Mouse (Mus musculus) heart, postnatal 0 days (tissue): ENCODE measurements around the gene Atp2b1. TPM values are rescaled to one million over a fixed set of nuclear protein-coding genes. Genes with fewer than 3 reads are reported as not detected.

Experiments
- ATAC-seq: fragments of 200-750 bp; cut with Nextera tagmentation; 2 replicates; pipeline ENCODE4 v1.8.0; 2017; ENCODE audit warnings: low read depth, moderate number of reproducible peaks, moderate library complexity; ENCODE audit not compliant: insufficient read depth
- DNase-seq: peaks from one replicate; pipeline ENCODE4 v3.0.0-alpha.2; 2016; ENCODE audit warnings: low spot score
- H3K27ac ChIP-seq: fragments of 300-500 bp; sonication (generic); 2 replicates; pipeline ENCODE4 v1.5.1; 2014; ENCODE audit warnings: low read depth, mild to moderate bottlenecking
- H3K27me3 ChIP-seq: fragments of 300-500 bp; sonication (generic); 2 replicates; pipeline ENCODE4 v1.6.1; 2014; ENCODE audit warnings: low read length, mixed read lengths; ENCODE audit not compliant: control insufficient read depth, insufficient read depth
- H3K36me3 ChIP-seq: fragments of 300-500 bp; sonication (generic); replicated peaks from 2 replicates; pipeline ENCODE4 v1.6.1; 2014; ENCODE audit warnings: low read length, mixed read lengths; ENCODE audit not compliant: control insufficient read depth, insufficient read depth
- H3K4me1 ChIP-seq: fragments of 300-500 bp; sonication (generic); 2 replicates; pipeline ENCODE4 v1.6.1; 2014; ENCODE audit warnings: antibody characterized with exemption; ENCODE audit not compliant: control insufficient read depth, insufficient read depth
- H3K4me2 ChIP-seq: fragments of 300-500 bp; sonication (generic); 2 replicates; pipeline ENCODE4 v1.6.1; 2014; ENCODE audit warnings: low read depth, mild to moderate bottlenecking, low read length, moderate library complexity
- H3K4me3 ChIP-seq: fragments of 300-500 bp; sonication (generic); 2 replicates; pipeline ENCODE4 v1.5.1; 2014; ENCODE audit warnings: low read depth, low read length
- H3K9ac ChIP-seq: fragments of 300-500 bp; sonication (generic); replicated peaks from 2 replicates; pipeline ENCODE4 v1.6.1; 2014; ENCODE audit warnings: low read depth, low read length, mixed read lengths
- H3K9me3 ChIP-seq: fragments of 300-500 bp; sonication (generic); replicated peaks from 2 replicates; pipeline ENCODE4 v1.6.1; 2016; ENCODE audit warnings: low read length; ENCODE audit not compliant: control insufficient read depth
- CTCF ChIP-seq: IDR thresholded peaks from 2 replicates; pipeline ENCODE4 v1.5.1; 2016; ENCODE audit warnings: antibody characterized with exemption, control low read depth, low read depth
- EP300 ChIP-seq: IDR thresholded peaks from 2 replicates; pipeline ENCODE4 v1.6.1; 2016; ENCODE audit warnings: antibody characterized with exemption, low read depth
- WGBS: fragments of 180-500 bp; shearing (Covaris S2); extraction: QIAGEN DNeasy Blood & Tissue Kit; methylation state at CpG from one replicate; pipeline ENCODE4 v1.1.7; 2014; 5-methylcytosine and 5-hydroxymethylcytosine counted together
- polyA plus RNA-seq: library from polyadenylated mRNA; unstranded; fragments of >200 nt; fragmentation: Nextera tagmentation; extraction: Ambion mirVana; gene quantifications from 2 replicates; pipeline ENCODE4 v1.2.1, GENCODE M21; 2015
- total RNA-seq: library from RNA; depleted of rRNA; stranded (reverse); fragments of >200 nt; gene quantifications from 2 replicates; pipeline ENCODE4 v1.2.3, GENCODE M21; 2014; ENCODE audit warnings: low replicate concordance

Atp2b1 gene
- total and polyA plus RNA-seq, 2 experiments from 2014 or later, result 28.3 to 67.0 TPM

DNA sequence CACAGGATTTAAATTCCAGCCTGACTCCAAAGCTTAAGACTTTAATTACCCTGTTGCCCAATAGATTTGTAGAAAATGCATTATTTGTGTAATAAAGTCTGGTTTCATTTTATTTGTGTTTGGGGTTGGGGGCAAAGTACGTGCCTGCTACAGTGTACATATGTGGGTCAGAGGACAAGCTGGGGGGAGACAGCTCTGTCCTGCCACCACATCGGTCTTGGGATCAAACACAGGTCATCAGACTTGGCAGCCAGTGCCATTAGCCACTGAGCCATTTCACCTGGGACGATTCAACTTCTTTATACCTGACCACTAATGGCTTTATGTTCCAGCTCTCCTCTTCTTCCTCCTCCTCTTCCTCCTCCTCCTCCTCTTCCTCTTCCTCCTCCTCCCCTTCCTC, 124.7 kb downstream of the Atp2b1 start:
- Histone ChIP-seq H3K9me3 (no peaks in the 10 kb centered on the region), H3K27ac (no peak overlapping the region), H3K9ac (no peak overlapping the region), H3K27me3 (no peaks in the 10 kb centered on the region), H3K36me3 (no peaks in the 10 kb centered on the region), H3K4me3 (no peak overlapping the region), H3K4me2 (no peak overlapping the region), H3K4me1 (no peaks in the 10 kb centered on the region)
- no peak for TF ChIP-seq EP300
- TF ChIP-seq CTCF, result no peak
- DNase-seq (no peak), ATAC-seq (no peak)
- 88% methylated on average over 3 of the region's 3 CpGs for WGBS

DNA sequence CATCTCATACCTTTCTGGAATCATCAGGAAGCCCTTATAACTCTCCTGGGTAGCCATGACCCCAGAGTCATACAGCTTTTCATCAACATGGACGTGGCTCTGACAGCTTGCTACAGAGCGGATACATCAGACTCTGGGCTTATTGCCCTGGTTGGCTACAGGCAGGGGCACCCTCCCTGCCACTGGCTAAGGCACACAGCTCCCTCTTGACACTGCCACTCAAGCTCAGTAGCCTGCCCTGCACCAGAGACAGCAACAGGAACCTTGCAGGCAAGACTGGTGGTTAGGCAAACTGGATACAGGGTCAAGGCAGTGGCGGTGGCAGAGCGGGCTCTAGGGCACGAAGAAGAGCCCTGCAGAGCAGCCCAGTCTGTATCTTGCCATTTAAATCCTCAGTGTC, 126.0 kb downstream of the Atp2b1 start:
- no peak overlapping the region for H3K9ac ChIP-seq
- no peaks in the 10 kb centered on the region for H3K36me3 ChIP-seq
- no peaks in the 10 kb centered on the region for H3K27me3 ChIP-seq
- no peaks in the 10 kb centered on the region for H3K9me3 ChIP-seq
- WGBS, result 75% methylated on average over 5 of the region's 5 CpGs
- DNase-seq, result no peak
- no peaks in the 10 kb centered on the region for H3K4me1 ChIP-seq
- ATAC-seq, result 0 out of 2 replicates have a peak, but pooled peaks have one; percentile 24
- H3K27ac ChIP-seq, result no peak overlapping the region
- TF ChIP-seq CTCF (no peak), EP300 (no peak)
- H3K4me3 ChIP-seq, result no peak overlapping the region
- H3K4me2 ChIP-seq, result no peak overlapping the region

DNA sequence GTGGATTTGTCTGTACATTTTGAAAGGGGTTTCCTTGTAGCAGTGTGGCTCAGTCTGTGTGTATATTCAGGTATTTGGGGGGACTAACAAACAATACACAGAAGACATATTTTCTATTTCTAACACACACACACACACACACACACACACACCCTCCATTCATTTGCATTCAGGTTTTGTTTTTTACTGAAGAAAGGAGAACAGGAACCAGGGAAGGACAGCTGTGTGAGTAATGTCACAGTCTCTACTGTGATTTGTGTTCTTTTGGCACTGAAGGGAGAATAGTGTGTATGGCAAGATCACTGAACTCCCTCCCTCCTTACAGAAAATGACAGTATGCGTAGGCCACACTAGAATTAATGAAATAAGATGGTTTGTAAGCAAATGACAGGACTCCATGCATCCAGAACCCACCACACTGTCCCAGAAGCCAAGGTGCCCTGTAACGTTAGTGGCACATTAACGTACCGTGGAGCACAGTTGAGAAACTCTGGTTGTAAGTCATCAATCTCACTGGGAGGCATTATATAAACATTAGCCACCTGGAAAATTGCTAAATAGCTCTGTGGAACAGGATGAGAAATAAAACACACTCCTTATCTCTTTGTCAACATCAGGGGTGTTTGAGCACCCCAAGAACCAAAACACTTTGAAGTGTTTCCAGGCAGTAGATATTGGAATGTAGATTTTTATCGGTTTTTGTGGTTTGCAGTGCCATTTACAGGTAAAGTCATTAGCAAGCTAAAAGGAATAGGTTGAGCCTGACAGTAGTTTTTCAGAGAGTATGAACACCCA, 132.7 kb downstream of the Atp2b1 start:
- ATAC-seq, result no peak

DNA sequence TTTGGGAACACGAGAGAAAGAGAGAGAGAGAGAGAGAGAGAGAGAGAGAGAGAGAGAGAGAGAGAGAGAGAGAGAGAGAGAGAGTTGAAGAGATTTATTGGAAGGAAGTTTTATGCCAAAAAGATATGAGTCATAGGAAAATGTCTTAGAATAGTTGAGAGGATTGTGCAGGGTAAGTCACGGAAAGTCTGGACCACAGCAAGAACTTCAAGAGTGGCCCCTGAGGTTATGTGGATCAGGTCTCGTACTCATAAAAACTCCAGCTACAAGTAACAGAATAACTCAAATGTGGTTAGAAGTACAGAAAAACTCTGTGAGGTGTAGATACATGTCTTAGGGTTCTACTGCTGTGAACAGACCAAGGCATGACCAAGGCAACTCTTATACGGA, 133.3 kb downstream of the Atp2b1 start:
- TF ChIP-seq CTCF (no peak), EP300 (no peak)
- Histone ChIP-seq H3K4me1 (no peaks in the 10 kb centered on the region), H3K9me3 (no peaks in the 10 kb centered on the region), H3K36me3 (no peaks in the 10 kb centered on the region), H3K4me2 (no peak overlapping the region), H3K4me3 (no peak overlapping the region), H3K27me3 (no peaks in the 10 kb centered on the region), H3K27ac (no peak overlapping the region), H3K9ac (no peak overlapping the region)
- ATAC-seq (no peak), DNase-seq (no peak)
- whole genome bisulfite sequencing, result 69% methylated on average over 4 of the region's 4 CpGs

More for the DNA sequence above, 132.7 kb downstream of the Atp2b1 start:
- Histone ChIP-seq H3K36me3 (no peaks in the 10 kb centered on the region), H3K27ac (no peak overlapping the region), H3K27me3 (no peaks in the 10 kb centered on the region), H3K9ac (no peak overlapping the region), H3K4me1 (no peaks in the 10 kb centered on the region), H3K9me3 (no peaks in the 10 kb centered on the region), H3K4me3 (no peak overlapping the region), H3K4me2 (no peak overlapping the region)
- TF ChIP-seq EP300, result no peak
- DNase-seq, result no peak
- WGBS, result 77% methylated on average over 5 of the region's 5 CpGs

DNA sequence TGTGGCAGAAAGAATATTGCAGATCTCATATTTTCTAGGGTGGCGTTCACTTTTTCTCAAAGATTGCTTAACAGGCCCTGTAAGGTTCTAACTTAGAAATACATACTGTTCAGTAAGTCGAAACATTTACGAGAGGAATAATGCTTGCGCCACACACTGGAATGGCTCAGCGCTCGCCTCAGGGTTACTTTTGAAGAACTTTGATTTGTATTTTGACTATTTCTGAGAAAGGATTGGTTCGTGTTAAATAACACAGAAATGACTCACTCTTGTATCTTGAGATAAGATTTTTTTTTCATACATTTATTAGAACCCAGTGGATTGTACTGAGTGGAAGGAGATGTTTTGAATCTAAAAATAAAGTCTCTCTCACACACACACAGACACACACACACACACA, 135.9 kb downstream of the Atp2b1 start:
- WGBS, result 70% methylated on average over 7 of the region's 7 CpGs
- no peak for ATAC-seq
- TF ChIP-seq CTCF (no peak), EP300 (no peak)

DNA sequence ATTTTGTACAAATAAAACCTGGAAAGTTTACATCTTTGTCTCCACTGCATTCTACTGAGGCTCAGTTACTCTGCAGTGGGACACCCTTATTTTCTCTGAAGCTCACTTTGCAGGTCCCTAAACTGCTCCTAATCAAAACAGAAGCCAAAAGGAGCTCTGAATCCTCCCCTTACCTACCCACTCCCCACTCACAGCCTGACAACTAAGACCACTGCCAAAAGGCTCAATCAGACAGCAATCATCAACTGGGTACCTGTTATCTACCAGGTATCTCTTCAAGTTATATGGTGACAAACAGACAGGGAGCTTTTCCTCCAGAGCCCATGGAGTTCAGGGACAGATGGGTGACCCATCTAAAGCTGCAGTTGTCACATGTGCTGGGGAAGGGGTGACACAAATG, 138.9 kb downstream of the Atp2b1 start:
- H3K4me3 ChIP-seq, result no peak overlapping the region
- TF ChIP-seq CTCF, result no peak
- no peak for TF ChIP-seq EP300
- no peaks in the 10 kb centered on the region for H3K36me3 ChIP-seq
- H3K4me2 ChIP-seq, result no peak overlapping the region
- H3K27me3 ChIP-seq, result no peaks in the 10 kb centered on the region
- H3K9me3 ChIP-seq, result no peaks in the 10 kb centered on the region
- no peak overlapping the region for H3K27ac ChIP-seq
- H3K4me1 ChIP-seq, result no peaks in the 10 kb centered on the region
- ATAC-seq (no peak), DNase-seq (no peak)
- H3K9ac ChIP-seq, result no peak overlapping the region

More for the DNA sequence above, 135.9 kb downstream of the Atp2b1 start:
- H3K9me3 ChIP-seq, result no peaks in the 10 kb centered on the region
- H3K9ac ChIP-seq, result no peak overlapping the region
- H3K4me3 ChIP-seq, result no peak overlapping the region
- DNase-seq, result no peak
- H3K27me3 ChIP-seq, result no peaks in the 10 kb centered on the region
- H3K36me3 ChIP-seq, result no peaks in the 10 kb centered on the region
- H3K4me1 ChIP-seq, result no peaks in the 10 kb centered on the region
- H3K27ac ChIP-seq, result no peak overlapping the region
- H3K4me2 ChIP-seq, result no peak overlapping the region
